Mouse (Mus musculus): ENCODE measurements at regions not wholly inside any gene's neighbourhood (a gene's known extent, or its start where the extent isn't known, plus 50 kb on each side); places are given as distances from the start of the nearest gene placed in this dataset.

- TF ChIP-seq CTCF (IDR thresholded peaks at IDR 0.05; ENCODE audit: extremely low read depth, insufficient read depth, low read length) (no peak), POLR2A (IDR thresholded peaks at IDR 0.05; ENCODE audit: extremely low read depth, insufficient read depth, low read length) (no peak)
Observed at GRCm38 (mm10) chr6:53208474-53208873, 78.6 kb upstream of the Creb5 start.
